Mouse (Mus musculus) testis, adult 10 weeks (tissue): ENCODE data around the gene Nat8f4. TPM values are rescaled to one million over a fixed set of nuclear protein-coding genes. Genes with fewer than 3 reads are reported as not detected.

Experiments
- polyA plus RNA-seq: library from polyadenylated mRNA; stranded (reverse); fragments of 350-450 nt; fragmentation: Illumina TruSeq; extraction: RNeasy Lipid Tissue Mini Kit (QIAGEN cat#74804); gene quantifications from one replicate; pipeline ENCODE4 v1.2.3, GENCODE M21; 2014; ENCODE audit warnings: low read depth, low replicate concordance

The Nat8f4 gene
- 42.3 TPM for polyA plus RNA-seq

GRCm38 (mm10) chr6:85904642-85905061 is at the start of gene Nat8f4:
Gene Nat8f4, minus strand, starts transcription at chr6:85904884.

GRCm38 (mm10) chr6:85915539-85916513 is 11.1 kb upstream of the Nat8f4 start, which contains the start of gene Nat8f1:
Gene Nat8f1, minus strand, starts transcription at chr6:85915687.

GRCm38 (mm10) chr6:85911587-85911986 is 6.9 kb upstream of the Nat8f4 start, which contains the start of gene Tprkb:
Gene Tprkb, plus strand, starts transcription at chr6:85911865.

GRCm38 (mm10) chr6:85869006-85869405 is 35.7 kb downstream of the Nat8f4 start, which contains the start of gene Nat8f2:
Gene Nat8f2, minus strand, starts transcription at chr6:85869158.

Other genes starting within 250 kb of the Nat8f4 start
- gene Nat8f7, start 191.7 kb downstream of the Nat8f4 start, polyA plus RNA-seq: not detected
- gene Nat8f3, start 139.1 kb downstream of the Nat8f4 start, polyA plus RNA-seq: not detected
- 0.17 TPM for gene Nat8f6, start 83.9 kb downstream of the Nat8f4 start, polyA plus RNA-seq
- 3.1 TPM for gene Nat8f5, start 83.9 kb downstream of the Nat8f4 start, polyA plus RNA-seq
- 1.7 TPM for gene Nat8, start 72.8 kb downstream of the Nat8f4 start, polyA plus RNA-seq
- 0.52 TPM for gene Nat8f2, start 35.7 kb downstream of the Nat8f4 start, polyA plus RNA-seq
- gene Tprkb, start 7.0 kb upstream of the Nat8f4 start, polyA plus RNA-seq: 27.9 TPM
- gene Nat8f1, start 10.8 kb upstream of the Nat8f4 start, polyA plus RNA-seq: 1.4 TPM
- gene Dusp11, start 56.8 kb upstream of the Nat8f4 start, polyA plus RNA-seq: 87.9 TPM
- 1.4 TPM for gene Figla, start 111.3 kb upstream of the Nat8f4 start, polyA plus RNA-seq
- gene Add2, start 123.8 kb upstream of the Nat8f4 start, polyA plus RNA-seq: 0.38 TPM